Mouse (Mus musculus) layer of hippocampus, postnatal 25 days (tissue): ENCODE measurements at regions not wholly inside any gene's neighbourhood (a gene's known extent, or its start where the extent isn't known, plus 50 kb on each side); places are given as distances from the start of the nearest gene placed in this dataset.
"Not testable (repeated sequence)": the region's sequence is repeated elsewhere in the genome, so short reads cannot be mapped to it uniquely, and the experiment has no call there.

ENCODE experiments used
- DNase-seq, 2 experiments: peaks; one replicate each; pipeline ENCODE4 v3.0.0; 2022; ENCODE audit warnings: mixed read lengths in 2 of 2, low spot score in 1 of 2; ENCODE audit errors: extremely low spot score in 1 of 2

DNA sequence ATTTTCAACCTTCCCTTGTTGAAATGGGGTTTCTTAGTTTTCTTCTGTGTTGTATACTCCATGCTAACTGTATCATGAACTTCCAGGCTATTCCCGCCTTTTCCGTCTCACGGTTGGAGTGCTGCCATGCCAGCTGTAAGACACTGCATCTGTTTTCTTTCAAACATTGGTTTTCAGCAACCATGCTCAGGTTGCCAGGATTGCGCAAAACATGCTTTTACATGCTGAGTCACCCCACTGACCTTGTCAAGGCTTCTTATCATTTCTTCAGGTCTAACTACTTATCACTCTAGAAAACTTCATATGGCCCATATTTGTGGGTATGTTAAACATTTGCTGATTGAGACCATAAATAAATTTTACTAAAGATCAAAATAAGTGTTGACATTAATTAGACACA is 551.2 kb downstream of the Tlr4 start:
- DNase-seq: no peak

DNA sequence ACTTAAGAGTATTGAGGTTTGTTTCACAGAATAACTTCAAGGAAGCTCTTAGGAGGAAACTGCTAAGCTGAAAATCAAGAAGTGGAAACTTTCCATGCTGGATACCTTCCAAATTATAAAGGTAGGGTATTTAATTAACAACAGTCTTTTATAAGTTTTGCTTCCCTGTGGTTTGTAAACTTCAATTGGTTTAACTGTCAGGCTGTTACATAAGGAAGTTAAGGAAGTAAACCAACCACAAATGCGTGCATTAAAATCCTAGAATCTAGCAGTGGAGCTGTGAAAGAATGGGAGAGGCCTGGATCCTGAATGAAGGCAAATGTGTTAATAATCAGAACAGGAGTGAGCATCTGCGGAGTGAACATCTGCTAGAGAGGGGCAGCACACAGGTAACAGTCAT is 560.5 kb downstream of the Tlr4 start:
- DNase-seq: no peak

DNA sequence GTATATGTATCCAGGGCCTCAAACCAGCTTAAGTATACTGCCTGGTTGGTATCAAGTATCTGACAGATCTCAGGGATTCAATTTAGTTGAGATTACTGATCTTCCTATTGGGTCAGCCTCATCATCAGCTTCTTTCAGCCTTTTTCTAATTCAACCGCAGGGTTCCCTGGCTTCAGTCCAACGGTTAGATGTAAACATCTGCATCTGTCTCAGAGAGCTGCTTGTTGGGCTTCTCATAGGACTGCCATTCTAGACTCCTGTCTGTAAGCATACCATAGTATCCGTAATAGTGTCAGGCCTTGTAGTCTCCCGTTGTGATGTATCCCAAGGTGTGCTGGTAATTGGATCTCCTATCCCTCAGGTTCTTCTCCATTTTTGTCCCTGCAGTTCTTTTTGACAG is 575.6 kb downstream of the Tlr4 start:
- DNase-seq: no peak

DNA sequence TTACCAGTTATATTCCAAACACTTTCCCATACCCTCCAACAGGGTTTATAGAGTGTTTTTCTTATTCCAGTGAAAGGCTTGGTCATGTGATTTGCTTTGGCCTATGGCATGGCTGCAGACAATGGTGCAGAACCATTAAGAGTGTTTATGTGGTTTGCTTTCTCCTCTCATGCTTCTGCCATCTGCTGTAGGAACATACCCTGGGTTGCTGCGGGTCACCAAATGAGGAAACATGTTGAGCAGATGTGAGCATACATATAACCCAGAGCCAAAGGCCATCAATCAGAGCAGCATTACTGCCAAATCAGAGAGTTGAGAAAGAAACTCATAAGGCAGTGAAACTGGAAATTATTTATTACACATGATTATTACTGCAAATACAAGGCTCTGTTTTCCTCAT is 596.7 kb downstream of the Tlr4 start:
- no peak for DNase-seq

DNA sequence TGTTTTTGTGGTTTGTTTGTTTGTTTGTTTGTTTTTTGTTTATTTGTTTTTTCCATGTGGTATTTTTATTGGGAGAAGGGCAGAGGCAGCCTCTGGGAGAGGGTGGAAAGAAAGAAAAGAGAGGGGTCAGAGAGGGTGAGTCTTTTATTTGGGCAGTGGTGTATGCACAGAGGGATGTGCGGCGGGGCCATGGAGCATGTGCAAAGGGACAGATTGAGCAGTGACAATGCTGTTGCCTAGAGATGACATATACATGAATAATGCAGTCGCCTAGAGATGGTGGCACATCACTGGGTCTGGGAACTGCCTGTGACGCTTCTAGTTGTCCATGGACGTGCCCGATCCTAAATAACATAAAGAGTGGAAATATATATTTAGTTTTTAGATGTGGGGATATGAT is 598.3 kb downstream of the Tlr4 start:
- no peak for DNase-seq

DNA sequence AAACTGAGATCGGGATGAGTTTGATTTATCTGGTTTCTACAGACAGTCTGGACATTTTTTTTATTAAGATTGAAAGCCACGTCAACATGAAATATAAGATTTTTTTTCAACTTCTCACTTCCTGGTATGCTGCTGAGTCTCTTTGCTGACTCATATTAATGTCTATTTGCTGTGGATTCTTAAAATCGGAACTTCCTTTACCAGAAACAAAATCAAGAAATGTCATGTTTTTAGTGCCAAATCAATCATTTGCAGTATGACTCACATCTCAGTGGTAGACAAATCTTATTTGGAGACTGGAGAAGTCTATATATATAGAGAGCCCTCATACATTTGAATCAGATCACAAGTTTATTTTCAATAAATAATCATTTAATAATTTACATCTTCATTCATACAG is 620.5 kb downstream of the Tlr4 start:
- no peak for DNase-seq

DNA sequence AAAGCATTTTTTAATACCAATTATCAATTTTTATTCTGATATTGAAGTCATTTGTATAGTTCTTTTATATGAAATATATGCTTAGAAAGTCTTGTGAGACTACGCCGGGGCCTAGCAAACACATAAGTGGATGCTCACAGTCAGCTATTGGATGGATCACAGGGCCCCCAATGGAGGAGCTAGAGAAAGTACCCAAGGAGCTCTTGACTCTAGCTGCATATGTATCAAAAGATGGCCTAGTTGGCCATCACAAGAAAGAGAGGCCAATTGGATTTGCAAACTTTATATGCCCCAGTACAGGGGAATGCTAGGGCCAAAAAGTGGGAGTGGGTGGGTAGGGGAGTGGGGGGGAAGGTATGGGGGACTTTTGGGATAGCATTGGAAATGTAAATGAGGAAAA is 632.5 kb downstream of the Tlr4 start:
- not testable (repeated sequence) for DNase-seq

DNA sequence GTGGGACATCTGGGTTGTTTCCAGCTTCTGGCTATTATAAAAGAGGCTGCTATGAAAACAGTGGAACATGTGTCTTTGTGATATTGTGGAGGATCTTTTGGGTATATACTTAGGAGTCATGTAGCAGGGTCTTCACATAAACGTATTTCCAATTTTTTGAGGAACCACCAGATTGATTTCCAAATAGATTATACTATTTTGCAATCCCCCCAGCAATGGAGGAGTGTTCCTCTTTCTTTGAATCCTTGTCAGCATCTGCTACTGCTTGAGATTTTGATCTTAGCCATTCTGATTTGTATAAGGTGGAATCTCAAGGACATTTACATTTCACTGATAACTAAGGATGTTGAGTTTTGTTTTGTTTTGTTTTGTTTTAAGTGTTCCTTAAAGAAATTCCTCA is 645.6 kb downstream of the Tlr4 start:
- no peak for DNase-seq

DNA sequence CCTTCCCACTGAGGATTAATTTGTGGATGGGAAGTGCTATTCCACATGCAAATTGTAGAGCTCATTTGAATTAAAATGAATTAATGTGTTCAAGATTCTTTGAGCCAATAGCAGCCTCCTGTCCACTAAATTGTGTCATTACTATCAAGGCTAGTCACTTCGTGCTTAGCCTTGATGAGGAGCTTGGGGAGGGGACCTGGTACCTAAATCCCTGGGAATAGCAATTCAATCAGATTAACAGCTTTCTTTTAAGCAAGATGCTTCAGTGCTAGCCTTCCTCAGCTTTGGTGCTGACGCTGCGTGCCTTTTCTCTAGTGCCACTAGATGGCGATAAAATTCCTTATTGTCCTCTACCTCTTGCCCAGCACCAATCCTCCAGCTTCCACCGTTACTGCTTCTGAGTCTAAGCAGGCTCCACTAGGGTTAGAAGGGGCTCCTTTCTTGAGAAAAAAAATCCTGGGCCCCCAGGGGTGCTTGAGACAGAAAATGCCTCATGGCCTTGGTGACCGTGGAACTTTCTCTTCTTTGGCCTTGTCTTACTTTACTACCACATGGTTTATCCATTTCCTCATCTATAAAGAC is 650.0 kb downstream of the Tlr4 start:
- DNase-seq: peak; percentile 18 to 22

DNA sequence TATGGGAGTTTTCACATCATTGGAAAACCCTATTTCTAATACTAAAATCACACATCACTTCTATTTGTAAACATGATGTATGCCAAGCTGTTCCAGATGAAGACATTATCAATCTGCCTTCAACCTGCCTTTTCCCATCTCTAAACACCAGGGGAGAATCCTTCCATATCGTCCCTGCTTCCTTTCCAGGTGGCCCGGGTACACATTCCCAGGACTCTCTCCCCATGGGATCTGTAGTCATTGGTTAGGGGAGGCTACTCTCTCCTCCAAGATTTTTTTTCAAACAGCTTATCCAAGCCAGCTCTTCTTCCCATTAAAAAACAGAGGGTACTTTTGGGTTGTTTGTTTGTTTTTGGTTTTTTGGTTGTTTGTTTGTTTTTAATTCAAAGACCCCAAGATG is 650.7 kb downstream of the Tlr4 start:
- no peak for DNase-seq

DNA sequence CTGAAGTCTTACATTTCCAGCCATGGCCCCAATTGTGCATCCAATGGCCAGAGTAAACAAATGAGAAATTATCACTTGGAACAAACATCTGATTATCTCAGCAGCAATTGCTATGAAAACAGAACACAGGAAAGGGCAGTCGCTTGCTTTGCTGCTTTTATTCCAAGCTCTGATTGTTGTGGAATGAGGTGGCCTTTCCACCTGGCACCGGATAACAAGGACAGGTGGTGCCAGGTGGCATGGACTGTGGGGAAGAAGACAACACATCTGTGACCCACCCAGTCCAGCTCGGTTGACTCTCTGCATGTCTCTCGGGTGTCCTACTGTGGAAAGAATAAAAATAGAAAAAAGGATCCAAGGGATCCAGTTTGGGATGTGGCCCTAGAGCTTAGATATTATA is 694.9 kb downstream of the Tlr4 start:
- DNase-seq: no peak

DNA sequence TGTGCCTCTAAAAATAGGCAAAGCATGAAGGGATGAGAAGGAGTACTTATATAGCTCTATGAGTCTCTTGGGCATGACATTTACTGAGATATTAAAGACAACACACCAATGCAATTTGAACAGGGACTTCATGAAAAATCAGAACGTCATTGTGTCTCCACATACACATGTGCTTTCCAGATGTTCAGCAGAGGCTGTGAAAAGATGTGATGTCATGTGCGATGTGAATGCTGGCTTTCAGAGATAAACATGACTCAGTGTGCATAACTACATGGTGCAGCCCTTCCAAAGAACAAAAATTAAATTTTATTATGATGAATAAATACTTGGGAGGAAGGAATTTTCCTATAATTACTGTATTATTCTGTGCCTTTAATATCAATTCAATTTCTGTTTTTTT is 695.8 kb downstream of the Tlr4 start:
- no peak for DNase-seq

DNA sequence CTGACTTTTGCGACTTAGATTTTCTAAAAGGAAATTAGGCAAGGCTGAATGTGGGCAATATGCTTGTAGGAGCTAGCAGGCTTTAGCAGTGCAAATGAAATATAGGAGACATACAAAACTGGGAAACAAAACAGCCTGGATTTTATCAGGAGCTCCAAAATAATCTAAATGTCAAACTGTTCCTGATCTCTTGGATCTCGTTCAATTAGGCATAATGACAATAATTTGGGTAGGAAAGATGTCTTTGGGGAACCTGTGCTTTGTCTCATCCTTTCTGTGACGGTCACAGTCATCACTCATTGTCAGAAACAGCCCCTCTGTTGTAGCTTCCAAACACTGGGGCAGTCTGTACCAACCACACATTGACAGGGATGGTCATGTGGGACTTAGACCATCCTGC is 702.2 kb downstream of the Tlr4 start:
- DNase-seq: no peak

DNA sequence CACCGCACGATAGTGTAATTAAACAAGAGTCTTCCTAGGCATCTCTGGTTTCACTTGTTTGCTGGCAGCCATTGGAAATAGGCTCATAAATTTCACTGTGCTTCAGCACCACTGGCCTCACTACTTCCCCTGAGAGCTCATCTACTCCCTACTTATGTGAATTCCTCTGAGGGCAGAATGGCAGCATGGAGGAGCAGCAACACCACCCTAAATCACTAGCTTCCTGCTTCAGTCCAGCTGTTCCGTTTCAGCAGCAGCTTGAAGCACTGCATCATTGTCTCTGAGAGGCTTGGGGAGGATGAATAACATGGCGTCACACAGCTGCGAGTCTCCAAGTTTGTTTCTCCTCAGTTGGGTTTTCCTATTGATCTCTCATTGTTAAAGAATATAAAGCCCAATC is 712.1 kb downstream of the Tlr4 start:
- DNase-seq: no peak

DNA sequence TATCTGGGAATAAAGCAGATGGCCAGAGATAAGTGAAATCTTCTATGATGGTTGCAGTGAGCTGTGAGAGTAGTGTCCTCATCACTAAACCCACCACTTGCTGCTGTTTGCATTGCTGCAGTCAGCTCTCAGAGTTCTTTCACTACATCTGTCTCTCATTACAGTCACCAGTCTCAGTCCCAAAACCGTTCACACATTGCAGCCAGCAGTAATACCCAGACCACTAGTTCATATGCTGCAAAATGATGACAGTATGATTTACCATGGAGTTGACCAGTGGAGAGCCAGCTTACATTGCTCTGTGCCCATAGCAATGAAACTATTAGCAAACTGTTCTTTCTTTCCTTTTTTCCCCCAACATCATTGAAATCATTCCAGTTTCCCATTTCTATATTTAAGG is 718.6 kb downstream of the Tlr4 start:
- no peak for DNase-seq

DNA sequence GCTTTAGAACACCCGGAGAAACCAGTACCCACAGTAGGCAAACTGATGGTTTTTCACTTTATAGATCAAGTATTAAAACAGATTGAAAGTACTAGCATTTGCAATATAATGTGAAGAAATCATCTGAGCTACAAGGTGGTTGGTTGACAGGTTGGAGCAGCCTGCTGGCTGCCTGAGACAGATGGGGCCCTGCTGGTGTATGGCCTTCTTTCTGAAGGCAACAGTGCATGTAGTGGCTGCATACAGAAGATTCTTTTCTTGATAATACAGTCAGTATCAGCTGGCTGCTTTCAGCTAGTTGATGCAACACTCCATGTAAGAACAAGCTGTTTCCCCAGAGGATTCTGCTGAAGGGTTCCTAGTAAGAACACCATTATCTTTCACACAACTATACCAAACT is 720.6 kb downstream of the Tlr4 start:
- no peak for DNase-seq

DNA sequence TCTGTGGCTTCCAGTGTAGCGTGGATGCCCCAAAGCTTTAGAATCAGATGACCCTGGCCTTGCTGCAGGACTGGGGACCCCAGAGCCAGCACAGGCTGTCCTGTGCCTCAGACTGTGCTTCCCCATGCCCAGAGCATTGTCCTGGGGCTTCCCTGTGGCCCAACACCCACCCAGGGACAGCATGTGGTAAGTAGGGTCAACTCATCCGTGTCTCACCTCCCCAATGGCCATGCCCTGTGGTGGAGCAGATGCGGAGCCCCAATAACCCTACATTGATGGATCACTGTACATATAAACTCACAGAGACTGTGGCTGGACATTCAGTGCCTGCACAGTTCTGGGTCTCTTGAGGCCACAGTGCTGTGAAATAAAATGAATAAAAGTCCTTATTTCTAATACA is 726.1 kb downstream of the Tlr4 start:
- DNase-seq: no peak

DNA sequence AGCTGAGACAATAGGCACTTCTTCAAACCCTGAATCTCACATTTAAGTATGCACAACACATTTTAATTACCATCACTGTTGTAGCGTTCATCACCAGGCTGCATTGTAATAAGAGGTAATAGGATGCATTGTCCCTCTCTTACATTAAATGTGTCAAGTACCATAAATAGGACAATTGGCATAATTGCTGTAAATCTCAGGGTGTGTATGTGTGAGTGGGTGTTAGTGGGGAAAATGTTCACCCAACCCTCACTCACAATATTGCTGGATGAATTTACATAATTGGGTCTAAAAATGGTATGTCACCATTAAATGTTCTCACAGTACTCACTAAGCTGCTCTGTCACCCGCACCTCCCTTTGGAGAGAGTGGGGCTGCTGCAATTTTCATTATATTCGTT is 747.4 kb downstream of the Tlr4 start:
- DNase-seq: no peak

DNA sequence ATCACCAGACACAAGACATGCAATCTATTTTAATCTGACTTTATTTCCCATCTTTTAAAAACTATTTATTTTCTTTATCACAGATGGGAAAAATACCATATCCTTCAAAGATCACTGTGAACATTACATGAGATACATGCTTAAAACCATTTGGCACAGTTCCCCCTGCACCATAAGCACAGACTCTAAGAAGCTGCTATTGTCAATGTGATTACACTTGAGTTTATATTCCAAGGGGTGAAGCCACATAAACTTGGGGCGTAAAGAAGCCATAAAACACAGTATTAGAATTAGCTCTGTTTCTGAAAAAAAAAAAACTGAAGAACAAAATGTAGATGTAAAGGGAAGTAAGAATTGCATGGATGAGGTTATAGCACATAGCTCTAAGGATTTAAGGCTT is 762.1 kb downstream of the Tlr4 start:
- DNase-seq: no peak

DNA sequence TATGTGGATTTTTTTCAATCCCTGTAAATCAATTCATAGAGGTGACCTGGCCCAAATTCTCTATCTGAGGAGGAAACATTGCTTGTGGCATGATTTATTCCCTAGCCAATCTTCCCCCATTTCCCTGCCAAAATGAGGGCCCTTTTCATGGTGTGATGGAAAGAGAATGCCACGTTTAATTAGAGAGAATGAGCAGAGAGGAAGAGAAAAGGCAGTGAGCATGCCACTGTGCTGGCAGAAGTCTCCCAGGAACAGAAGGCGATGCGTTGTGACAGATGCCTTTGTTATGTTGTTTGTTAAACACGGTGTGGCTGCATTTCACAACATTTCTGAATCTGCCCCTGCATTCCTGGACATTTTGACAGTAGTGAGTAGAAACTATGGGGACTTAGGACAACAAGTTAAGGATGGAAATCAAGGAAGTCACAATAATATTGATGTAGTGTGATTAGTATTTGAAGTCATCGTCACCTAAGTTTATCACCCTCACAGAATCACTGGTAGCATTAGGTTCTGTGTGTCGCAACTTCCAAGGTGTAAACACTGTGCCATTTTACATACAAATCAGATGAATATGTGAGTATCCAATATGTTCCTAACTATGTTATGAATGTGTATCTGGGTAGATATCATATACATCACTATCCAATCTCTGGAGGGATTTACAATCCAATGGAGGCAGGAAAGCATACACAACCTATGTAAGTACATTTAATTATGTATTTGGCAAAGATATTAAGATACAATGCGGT is 762.8 kb downstream of the Tlr4 start:
- DNase-seq: peak; percentile 8 to 44

DNA sequence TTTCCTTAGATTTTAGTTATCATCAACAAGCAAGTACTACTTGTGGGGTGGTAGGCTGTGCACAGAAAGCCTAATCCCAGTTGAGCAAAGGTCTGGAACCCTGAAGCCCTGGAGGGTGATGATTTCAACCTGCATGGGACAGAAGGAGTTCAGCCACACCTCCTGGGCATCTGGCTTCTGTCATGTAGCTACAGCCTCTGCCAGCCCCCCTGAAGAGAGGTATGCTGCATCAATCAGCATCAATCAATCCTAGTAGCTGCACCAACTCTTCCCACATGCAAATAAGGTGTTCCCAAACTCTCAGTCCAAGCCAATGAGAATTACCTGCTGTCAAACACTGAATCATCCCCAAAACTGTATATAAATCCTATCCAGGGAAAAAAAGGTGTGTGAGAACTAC is 779.8 kb downstream of the Tlr4 start:
- no peak for DNase-seq

DNA sequence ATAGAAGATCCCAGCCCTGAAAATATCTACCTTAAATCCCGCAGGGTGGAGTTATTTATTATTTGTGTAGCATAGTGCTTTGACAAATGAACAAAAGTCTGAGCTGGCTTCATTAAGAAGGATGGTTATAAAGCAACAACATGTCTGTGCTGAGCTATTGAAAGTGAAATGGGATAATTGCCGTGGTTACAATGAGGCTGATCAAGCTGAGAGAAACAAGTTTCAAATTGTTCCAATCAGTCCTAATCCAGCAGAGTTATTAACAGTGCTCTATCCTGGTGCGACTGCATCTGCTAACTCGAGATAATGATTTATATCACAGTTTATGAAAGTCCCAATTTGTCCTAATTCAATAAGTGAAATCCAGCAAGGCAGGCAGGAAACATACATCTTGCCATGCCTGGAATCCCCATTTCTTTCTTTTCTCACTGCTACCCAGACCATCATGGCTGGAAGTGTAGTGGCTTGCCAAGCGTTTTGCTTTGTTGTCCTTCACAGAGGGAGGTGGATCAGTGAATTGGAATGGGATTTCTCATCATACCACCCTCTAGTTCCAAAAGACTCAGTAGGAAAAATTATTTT is 787.2 kb downstream of the Tlr4 start:
- no peak for DNase-seq
